Mouse (Mus musculus) testis, postnatal 10 days (tissue): ENCODE results near the gene Thoc5.

Source experiments
- DNase-seq: peaks from one replicate; pipeline ENCODE4 v3.0.0; 2021; ENCODE audit warnings: low spot score

The Thoc5 gene

GRCm38 (mm10) chr11:4974376-4975122 is 79.4 kb downstream of the Thoc5 start:
- DNase-seq = no peak

GRCm38 (mm10) chr11:4975623-4976022 is 80.5 kb downstream of the Thoc5 start:
- peak; percentile 88 for DNase-seq
